Comparison of ENCODE assay signal across 9 mouse cellular contexts in genomic region chr8:41573027-41573885, GRCm38 (mm10).
A peak's percentile ranks its signal among the peaks of the same experiment; 100 is the strongest.
DNase-seq lines count a peak whose midpoint lies in the region; TF ChIP-seq lines count a peak whose summit lies in the region.
"Had no signal": no experiment of that assay in that cellular context is flagged by ENCODE, and none has a peak within 500 bp of the region (broad histone marks: within the 10 kb centered on the region; RNA-seq: fewer than 3 reads in every experiment).

No protein-coding gene starts in this region.

- no peak for TF ChIP-seq POLR2A in ES-Bruce4 (IDR thresholded peaks at IDR 0.05; ENCODE audit: insufficient read depth, low read length)

- no peaks in the 10 kb centered on the region for H3K36me3 ChIP-seq in ES-Bruce4 (ENCODE audit: control insufficient read depth, insufficient read depth, low read length, poor library complexity, severe bottlenecking)
- H3K36me3 ChIP-seq: heart, embryonic 13.5 days had no signal

- H3K4me1 ChIP-seq in ES-Bruce4 (ENCODE audit: control insufficient read depth, insufficient read depth, low read length) = no peaks in the 10 kb centered on the region
- H3K4me1 ChIP-seq: heart, embryonic 13.5 days had no signal

- peak; percentile 61 for TF ChIP-seq CTCF in ES-Bruce4 (IDR thresholded peaks at IDR 0.05; ENCODE audit: low read depth, low read length)

- DNase-seq in adrenal gland, postnatal 10 days = peak; percentile 83
- peak; percentile 84 for DNase-seq in embryo, embryonic 11 days
- DNase-seq in heart, postnatal 14 days = peak; percentile 47 to 80
- peak; percentile 27 for DNase-seq in large intestine, adult 2 months (ENCODE audit: low read depth, low spot score)
- peak; percentile 14 to 30 for DNase-seq in lung, adult 18-20 months
- peak; percentile 91 for DNase-seq in retina, postnatal 1 day
- DNase-seq in T-cell, adult 2 months (ENCODE audit: low spot score) = no peak

- no peaks in the 10 kb centered on the region for H3K9me3 ChIP-seq in ES-Bruce4 (replicated peaks; ENCODE audit: control insufficient read depth, insufficient read depth, low read length, poor library complexity, severe bottlenecking)
- H3K9me3 ChIP-seq: heart, embryonic 13.5 days had no signal

- H3K27ac ChIP-seq in ES-Bruce4 (ENCODE audit: insufficient read depth, low read length) = no peak overlapping the region
- H3K27ac ChIP-seq: heart, embryonic 13.5 days had no signal

- H3K9ac ChIP-seq in ES-Bruce4 (ENCODE audit: low read depth, poor library complexity, severe bottlenecking) = no peak overlapping the region
- H3K9ac ChIP-seq: heart, embryonic 13.5 days had no signal

- 46% methylated on average over 10 of the region's 10 CpGs for WGBS in large intestine, adult 2 months

- TF ChIP-seq EP300 in ES-Bruce4 (IDR thresholded peaks at IDR 0.05; ENCODE audit: insufficient read depth, low read depth, low read length) = no peak

- no peak overlapping the region for H3K4me3 ChIP-seq in ES-Bruce4 (ENCODE audit: low read depth, low read length)
- H3K4me3 ChIP-seq: heart, embryonic 13.5 days had no signal

- no peaks in the 10 kb centered on the region for H3K27me3 ChIP-seq in ES-Bruce4 (ENCODE audit: control insufficient read depth, insufficient read depth, low read length, poor library complexity, severe bottlenecking)
- H3K27me3 ChIP-seq: heart, embryonic 13.5 days had no signal

- intact Hi-C loops in heart, postnatal 14 days (cut with DNase I) = no loop called here
